Mouse (Mus musculus): ENCODE results near the gene Olfr560. TPM values are rescaled to one million over a fixed set of nuclear protein-coding genes. Genes with fewer than 3 reads are reported as not detected.

Olfr560 gene
- total RNA-seq (2021): not detected
- not detected in 2 replicates for polyA plus RNA-seq (2012; rRNA removed)
- long read RNA-seq: 0 reads

- DNase-seq: no peak
These were observed at the start of gene Olfr560, which contains the start of gene Olfr78 for GRCm38 (mm10) chr7:102759266-102759665. TSS of gene Olfr560 (minus strand) at chr7:102759366. TSS of gene Olfr78 (minus strand) at chr7:102759471.

GRCm38 (mm10) chr7:102803180-102803579, 44.0 kb upstream of the Olfr560 start, which contains the start of gene Olfr564:
TSS of gene Olfr564 (plus strand) at chr7:102803480.
- DNase-seq: no peak

- no peak for DNase-seq
These were observed 11.8 kb upstream of the Olfr560 start, which contains the start of gene Olfr561 for GRCm38 (mm10) chr7:102770921-102771320. TSS of gene Olfr561 (plus strand) at chr7:102771221.

GRCm38 (mm10) chr7:102752086-102752485, 7.1 kb downstream of the Olfr560 start:
- DNase-seq: no peak

- DNase-seq: no peak
These were observed 21.5 kb downstream of the Olfr560 start for GRCm38 (mm10) chr7:102737705-102738104.

GRCm38 (mm10) chr7:102733793-102734192, 25.4 kb downstream of the Olfr560 start:
- no peak for DNase-seq

GRCm38 (mm10) chr7:102727391-102727790, 31.8 kb downstream of the Olfr560 start, which contains the start of gene Olfr559:
TSS of gene Olfr559 (minus strand) at chr7:102727491.
- no peak for DNase-seq

GRCm38 (mm10) chr7:102718970-102719369, 40.2 kb downstream of the Olfr560 start, which contains the start of gene Olfr33:
TSS of gene Olfr33 (minus strand) at chr7:102719070.
- DNase-seq: no peak

GRCm38 (mm10) chr7:102701915-102702314, 57.3 kb downstream of the Olfr560 start, which contains the start of gene Olfr558:
TSS of gene Olfr558 (plus strand) at chr7:102702215.
- no peak for DNase-seq

Other genes starting within 250 kb of the Olfr560 start
Only the 30 nearest of the 31 such genes appear.
- gene Olfr547, start 224.6 kb downstream of the Olfr560 start, total RNA-seq (2021): not detected
- gene Olfr547, start 224.6 kb downstream of the Olfr560 start, polyA plus RNA-seq (2012; rRNA removed): not detected in 2 replicates
- gene Olfr548-ps1, start 218.5 kb downstream of the Olfr560 start, total RNA-seq (2021): not detected
- gene Olfr548-ps1, start 218.5 kb downstream of the Olfr560 start, polyA plus RNA-seq (2012; rRNA removed): not detected in 2 replicates
- not detected for gene Olfr549, start 209.5 kb downstream of the Olfr560 start, total RNA-seq (2021)
- not detected in 2 replicates for gene Olfr549, start 209.5 kb downstream of the Olfr560 start, polyA plus RNA-seq (2012; rRNA removed)
- gene Trim21, start 193.9 kb downstream of the Olfr560 start, total RNA-seq (2021): 10 to 100 TPM; 11.7 to 16.0 TPM
- 2.4 and 3.2 TPM in 2 replicates for gene Trim21, start 193.9 kb downstream of the Olfr560 start, polyA plus RNA-seq (2012; rRNA removed)
- gene Olfr550, start 187.9 kb downstream of the Olfr560 start, total RNA-seq (2021): not detected
- not detected in 2 replicates for gene Olfr550, start 187.9 kb downstream of the Olfr560 start, polyA plus RNA-seq (2012; rRNA removed)
- not detected for gene Olfr551, start 167.5 kb downstream of the Olfr560 start, total RNA-seq (2021)
- gene Olfr551, start 167.5 kb downstream of the Olfr560 start, polyA plus RNA-seq (2012; rRNA removed): not detected in 2 replicates
- gene Olfr552, start 161.6 kb downstream of the Olfr560 start, total RNA-seq (2021): under 1 TPM in 1 of 2 experiments, not detected in 1; 0.14 TPM
- gene Olfr552, start 161.6 kb downstream of the Olfr560 start, polyA plus RNA-seq (2012; rRNA removed): not detected in 2 replicates
- not detected for gene Olfr553, start 141.1 kb downstream of the Olfr560 start, total RNA-seq (2021)
- not detected in 2 replicates for gene Olfr553, start 141.1 kb downstream of the Olfr560 start, polyA plus RNA-seq (2012; rRNA removed)
- not detected for gene Olfr554, start 120.9 kb downstream of the Olfr560 start, total RNA-seq (2021)
- gene Olfr554, start 120.9 kb downstream of the Olfr560 start, polyA plus RNA-seq (2012; rRNA removed): not detected in 2 replicates
- not detected for gene Olfr555, start 100.5 kb downstream of the Olfr560 start, total RNA-seq (2021)
- gene Olfr555, start 100.5 kb downstream of the Olfr560 start, polyA plus RNA-seq (2012; rRNA removed): not detected in 2 replicates
- gene Olfr556, start 94.5 kb downstream of the Olfr560 start, total RNA-seq (2021): not detected
- gene Olfr556, start 94.5 kb downstream of the Olfr560 start, polyA plus RNA-seq (2012; rRNA removed): not detected in 2 replicates
- gene Trim68, start 72.0 kb downstream of the Olfr560 start, total RNA-seq (2021): 1 to 10 TPM; 6.9 to 8.4 TPM
- gene Trim68, start 72.0 kb downstream of the Olfr560 start, polyA plus RNA-seq (2012; rRNA removed): 9.4 and 10.1 TPM in 2 replicates
- gene Olfr557, start 63.5 kb downstream of the Olfr560 start, total RNA-seq (2021): not detected
- 0.03 TPM in 1 of 2 replicates, not detected in the other for gene Olfr557, start 63.5 kb downstream of the Olfr560 start, polyA plus RNA-seq (2012; rRNA removed)
- under 1 TPM; 0.26 to 0.31 TPM for gene Olfr558, start 57.2 kb downstream of the Olfr560 start, total RNA-seq (2021)
- 0.38 and 0.51 TPM in 2 replicates for gene Olfr558, start 57.2 kb downstream of the Olfr560 start, polyA plus RNA-seq (2012; rRNA removed)
- gene Olfr33, start 40.3 kb downstream of the Olfr560 start, total RNA-seq (2021): not detected
- gene Olfr33, start 40.3 kb downstream of the Olfr560 start, polyA plus RNA-seq (2012; rRNA removed): 0.11 TPM in 1 of 2 replicates, not detected in the other
- not detected for gene Olfr559, start 31.9 kb downstream of the Olfr560 start, total RNA-seq (2021)
- not detected in 2 replicates for gene Olfr559, start 31.9 kb downstream of the Olfr560 start, polyA plus RNA-seq (2012; rRNA removed)
- under 1 TPM in 1 of 2 experiments, not detected in 1; 0.24 TPM for gene Olfr78, start 105 bp upstream of the Olfr560 start, total RNA-seq (2021)
- 0.19 and 0.46 TPM in 2 replicates for gene Olfr78, start 105 bp upstream of the Olfr560 start, polyA plus RNA-seq (2012; rRNA removed)
- not detected for gene Olfr561, start 11.9 kb upstream of the Olfr560 start, total RNA-seq (2021)
- gene Olfr561, start 11.9 kb upstream of the Olfr560 start, polyA plus RNA-seq (2012; rRNA removed): not detected in 2 replicates
- not detected for gene Olfr564, start 44.1 kb upstream of the Olfr560 start, total RNA-seq (2021)
- not detected in 2 replicates for gene Olfr564, start 44.1 kb upstream of the Olfr560 start, polyA plus RNA-seq (2012; rRNA removed)
- not detected for gene Olfr566, start 99.4 kb upstream of the Olfr560 start, total RNA-seq (2021)
- gene Olfr566, start 99.4 kb upstream of the Olfr560 start, polyA plus RNA-seq (2012; rRNA removed): not detected in 2 replicates
- gene Olfr568, start 117.8 kb upstream of the Olfr560 start, total RNA-seq (2021): not detected
- not detected in 2 replicates for gene Olfr568, start 117.8 kb upstream of the Olfr560 start, polyA plus RNA-seq (2012; rRNA removed)
- gene Olfr569, start 131.5 kb upstream of the Olfr560 start, total RNA-seq (2021): not detected
- gene Olfr569, start 131.5 kb upstream of the Olfr560 start, polyA plus RNA-seq (2012; rRNA removed): not detected in 2 replicates
- not detected for gene Olfr570, start 135.2 kb upstream of the Olfr560 start, total RNA-seq (2021)
- gene Olfr570, start 135.2 kb upstream of the Olfr560 start, polyA plus RNA-seq (2012; rRNA removed): not detected in 2 replicates
- not detected for gene Olfr571, start 158.2 kb upstream of the Olfr560 start, total RNA-seq (2021)
- gene Olfr571, start 158.2 kb upstream of the Olfr560 start, polyA plus RNA-seq (2012; rRNA removed): not detected in 2 replicates
- gene Olfr572, start 165.0 kb upstream of the Olfr560 start, total RNA-seq (2021): not detected
- not detected in 2 replicates for gene Olfr572, start 165.0 kb upstream of the Olfr560 start, polyA plus RNA-seq (2012; rRNA removed)
- gene Olfr573-ps1, start 183.2 kb upstream of the Olfr560 start, total RNA-seq (2021): not detected
- not detected in 2 replicates for gene Olfr573-ps1, start 183.2 kb upstream of the Olfr560 start, polyA plus RNA-seq (2012; rRNA removed)
- not detected for gene Olfr574, start 189.1 kb upstream of the Olfr560 start, total RNA-seq (2021)
- not detected in 2 replicates for gene Olfr574, start 189.1 kb upstream of the Olfr560 start, polyA plus RNA-seq (2012; rRNA removed)
- not detected for gene Olfr575, start 199.4 kb upstream of the Olfr560 start, total RNA-seq (2021)
- gene Olfr575, start 199.4 kb upstream of the Olfr560 start, polyA plus RNA-seq (2012; rRNA removed): not detected in 2 replicates
- not detected for gene Olfr576, start 203.3 kb upstream of the Olfr560 start, total RNA-seq (2021)
- not detected in 2 replicates for gene Olfr576, start 203.3 kb upstream of the Olfr560 start, polyA plus RNA-seq (2012; rRNA removed)
- not detected for gene Olfr577, start 216.6 kb upstream of the Olfr560 start, total RNA-seq (2021)
- not detected in 2 replicates for gene Olfr577, start 216.6 kb upstream of the Olfr560 start, polyA plus RNA-seq (2012; rRNA removed)

Measured in adrenal gland, adult 2 months (tissue).